In the genomic region with DNA sequence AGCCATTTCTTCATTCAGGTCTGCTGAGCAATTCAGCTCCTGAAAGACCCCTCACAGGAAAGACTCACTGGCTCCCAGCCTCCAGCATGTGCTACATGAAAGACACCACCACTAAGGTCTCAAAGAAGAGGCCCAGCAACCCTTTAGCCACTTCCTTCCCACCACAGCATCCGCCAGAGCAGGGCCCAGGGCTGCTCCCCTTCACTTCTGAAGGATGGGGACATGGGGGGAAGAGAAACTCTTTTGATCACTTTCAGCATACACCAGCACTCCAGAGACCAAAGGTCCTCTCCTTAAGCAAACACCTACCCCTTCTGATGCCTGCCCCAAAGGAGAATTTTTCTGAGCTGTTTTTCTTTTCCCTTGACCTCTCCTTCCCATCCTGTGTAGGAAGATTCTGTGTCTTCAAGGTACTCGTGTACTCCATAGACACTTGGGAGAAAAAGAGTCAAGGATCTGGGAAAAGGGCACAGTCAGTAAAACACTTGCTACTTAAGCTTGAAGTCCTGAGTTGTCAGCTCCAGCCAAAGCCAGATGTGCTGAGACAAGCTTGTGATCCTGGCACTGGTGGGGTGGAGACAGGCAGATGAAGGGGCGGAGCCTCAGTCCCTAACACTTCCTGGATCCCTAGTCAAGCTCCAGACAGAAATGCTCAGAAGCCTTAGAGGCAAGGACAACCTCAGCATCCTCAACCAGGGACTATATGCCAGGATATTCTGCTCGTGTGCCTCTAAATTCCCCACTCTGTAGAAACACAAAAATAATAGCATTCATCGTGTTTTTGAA, we compare ENCODE assay signal across 9 mouse cellular contexts. TPM values are rescaled to one million over a fixed set of nuclear protein-coding genes. Genes with fewer than 3 reads are reported as not detected.
A peak's percentile ranks its signal among the peaks of the same experiment; 100 is the strongest.
DNase-seq lines count a peak whose midpoint lies in the region; ATAC-seq lines count a peak whose summit lies in the region.
"Had no signal": no experiment of that assay in that cellular context is flagged by ENCODE, and none has a peak within 500 bp of the region (broad histone marks: within the 10 kb centered on the region; RNA-seq: fewer than 3 reads in every experiment).

No protein-coding gene starts in this region.

- no peak overlapping the region for H3K27ac ChIP-seq in liver, embryonic 13.5 days
- H3K27ac ChIP-seq in forebrain, embryonic 12.5 days, result no peak overlapping the region
- H3K27ac ChIP-seq: liver, embryonic 15.5 days had no signal

- no peaks in the 10 kb centered on the region for H3K4me1 ChIP-seq in liver, embryonic 13.5 days (replicated peaks)
- 0 out of 2 replicates have a peak, but pooled peaks cover 3% of the 10 kb centered on the region for H3K4me1 ChIP-seq in forebrain, embryonic 12.5 days
- H3K4me1 ChIP-seq: liver, embryonic 15.5 days had no signal

- H3K9me3 ChIP-seq in liver, embryonic 13.5 days (replicated peaks), result no peaks in the 10 kb centered on the region
- no peaks in the 10 kb centered on the region for H3K9me3 ChIP-seq in forebrain, embryonic 12.5 days
- H3K9me3 ChIP-seq: liver, embryonic 15.5 days had no signal

- WGBS in liver, embryonic 13.5 days (ENCODE audit: insufficient replicate concordance), result 33% methylated on average over 5 of the region's 5 CpGs
- WGBS in forebrain, embryonic 12.5 days, result 58% methylated on average over 5 of the region's 5 CpGs

- H3K36me3 ChIP-seq in liver, embryonic 13.5 days, result no peaks in the 10 kb centered on the region
- peaks cover 1% of the 10 kb centered on the region; the same call in 1 of the 2 replicates for H3K36me3 ChIP-seq in splenic B cell, adult 2 months (ENCODE audit: control insufficient read depth, insufficient read depth, low read length, poor library complexity, severe bottlenecking)
- no peaks in the 10 kb centered on the region for H3K36me3 ChIP-seq in forebrain, embryonic 12.5 days (replicated peaks)
- H3K36me3 ChIP-seq: liver, embryonic 15.5 days had no signal

- no peaks in the 10 kb centered on the region for H3K27me3 ChIP-seq in liver, embryonic 13.5 days
- H3K27me3 ChIP-seq in splenic B cell, adult 2 months (ENCODE audit: control insufficient read depth, insufficient read depth, low read length, poor library complexity, severe bottlenecking), result no peaks in the 10 kb centered on the region
- H3K27me3 ChIP-seq in forebrain, embryonic 12.5 days, result no peaks in the 10 kb centered on the region
- H3K27me3 ChIP-seq: liver, embryonic 15.5 days had no signal

- DNase-seq in layer of hippocampus, adult 11-12 months (ENCODE audit: low spot score), result peak; percentile 19
- DNase-seq in layer of hippocampus, postnatal 25 days (ENCODE audit: extremely low spot score in 1 of 2, low spot score in 1 of 2), result no peak
- peak; percentile 13 for DNase-seq in embryo, embryonic 11.5 days (ENCODE audit: low read depth, low spot score)
- DNase-seq in liver, embryonic 13.5 days, result peak; percentile 3
- DNase-seq in splenic B cell, adult 2 months (ENCODE audit: low read depth, low spot score), result peak; percentile 44
- no peak for DNase-seq in gastrocnemius, postnatal 36 days
- no peak for DNase-seq in cerebellum, adult 9-11 months

- intact Hi-C loops in gastrocnemius, postnatal 36 days (cut with DNase I), result no loop called here

- H3K4me3 ChIP-seq in liver, embryonic 13.5 days (replicated peaks), result no peak overlapping the region
- no peak overlapping the region for H3K4me3 ChIP-seq in forebrain, embryonic 12.5 days (replicated peaks)
- H3K4me3 ChIP-seq: liver, embryonic 15.5 days had no signal

- H3K9ac ChIP-seq in liver, embryonic 13.5 days, result no peak overlapping the region
- no peak overlapping the region for H3K9ac ChIP-seq in forebrain, embryonic 12.5 days
- H3K9ac ChIP-seq: liver, embryonic 15.5 days had no signal

- 0 out of 2 replicates have a peak, but pooled peaks have one; percentile 31 for ATAC-seq in liver, embryonic 13.5 days (ENCODE audit: low read depth)
- no peak for ATAC-seq in forebrain, embryonic 12.5 days (ENCODE audit: low FRiP score)

- no peak overlapping the region for H3K4me2 ChIP-seq in liver, embryonic 13.5 days
- no peak overlapping the region for H3K4me2 ChIP-seq in forebrain, embryonic 12.5 days
- H3K4me2 ChIP-seq: liver, embryonic 15.5 days had no signal

RNA-seq across cellular contexts. Expression of gene Tmem163, which starts 53.6 kb away (rescaled TPM):
- 10 to 100 TPM; 18.0 to 18.6 TPM for total RNA-seq in layer of hippocampus, postnatal 25 days (2021)
- 0.51 and 0.61 TPM in 2 replicates for polyA plus RNA-seq in liver, embryonic 13.5 days (2015; fragmentation: Nextera tagmentation; extraction: Ambion mirVana)
- not detected for total RNA-seq in gastrocnemius, postnatal 36 days (2021)
- polyA plus RNA-seq in forebrain, embryonic 12.5 days (2016; fragmentation: Nextera tagmentation; extraction: Ambion mirVana), result 29.9 and 31.0 TPM in 2 replicates

Comparison
In these comparisons a context has a peak if more than half of its experiments do, and no peak if none do; other contexts are left out.
1. DNase-seq: peak in layer of hippocampus, adult 11-12 months (single experiment), embryo, embryonic 11.5 days (single experiment), liver, embryonic 13.5 days (single experiment) and splenic B cell, adult 2 months (single experiment); none in layer of hippocampus, postnatal 25 days (0 of 2), gastrocnemius, postnatal 36 days (0 of 2) and cerebellum, adult 9-11 months (single experiment).
2. RNA of gene Tmem163, which starts 53.6 kb away (total RNA-seq): 18.0 to 18.6 TPM in layer of hippocampus, postnatal 25 days; not detected in gastrocnemius, postnatal 36 days; every median in the first group is over 10 times any median in the second.